Mouse (Mus musculus): ENCODE data around the gene Esrra.

GRCm38 (mm10) chr19:6951994-6952711 lies 30.5 kb upstream of the Esrra start:
- TF ChIP-seq EP300 (IDR thresholded peaks at IDR 0.05; ENCODE audit: insufficient read depth, low read depth, low read length) = no peak
- no peak for TF ChIP-seq CTCF (IDR thresholded peaks at IDR 0.05; ENCODE audit: low read depth, low read length)
